Mouse (Mus musculus): ENCODE data around the gene Ndufc1.

- no peak for TF ChIP-seq CTCF (IDR thresholded peaks at IDR 0.05; ENCODE audit: extremely low read depth, insufficient read length, insufficient replicate concordance, low read depth, low read length)
- no peak for TF ChIP-seq POLR2A (IDR thresholded peaks at IDR 0.05; ENCODE audit: low read depth, low read length)
Measured at GRCm38 (mm10) chr3:51391591-51391990, 17.2 kb downstream of the Ndufc1 start.

Measured in small intestine, adult 2 months (tissue).